Mouse (Mus musculus) left cerebral cortex, postnatal 14 days (tissue): ENCODE data around the gene Pou2f2. TPM values are rescaled to one million over a fixed set of nuclear protein-coding genes. Genes with fewer than 3 reads are reported as not detected.

Source experiments
- DNase-seq, 2 experiments: peaks; one replicate each; pipeline ENCODE4 v3.0.0; 2021 to 2022; ENCODE audit warnings: low spot score in 2 of 2, mixed read lengths in 1 of 2
- intact Hi-C: fragments of 180-260 bp; cut with DNase I; formaldehyde crosslinking; loops from one replicate; pipeline ENCODE4 v1.15.1; 2025
- total RNA-seq, 2 experiments: library from RNA; stranded (reverse); gene quantifications; 2 replicates each; pipeline ENCODE4 v1.2.3; 2021

The Pou2f2 gene
- total RNA-seq, 2 experiments from 2014 or later: 11.5 to 13.0 TPM

DNA sequence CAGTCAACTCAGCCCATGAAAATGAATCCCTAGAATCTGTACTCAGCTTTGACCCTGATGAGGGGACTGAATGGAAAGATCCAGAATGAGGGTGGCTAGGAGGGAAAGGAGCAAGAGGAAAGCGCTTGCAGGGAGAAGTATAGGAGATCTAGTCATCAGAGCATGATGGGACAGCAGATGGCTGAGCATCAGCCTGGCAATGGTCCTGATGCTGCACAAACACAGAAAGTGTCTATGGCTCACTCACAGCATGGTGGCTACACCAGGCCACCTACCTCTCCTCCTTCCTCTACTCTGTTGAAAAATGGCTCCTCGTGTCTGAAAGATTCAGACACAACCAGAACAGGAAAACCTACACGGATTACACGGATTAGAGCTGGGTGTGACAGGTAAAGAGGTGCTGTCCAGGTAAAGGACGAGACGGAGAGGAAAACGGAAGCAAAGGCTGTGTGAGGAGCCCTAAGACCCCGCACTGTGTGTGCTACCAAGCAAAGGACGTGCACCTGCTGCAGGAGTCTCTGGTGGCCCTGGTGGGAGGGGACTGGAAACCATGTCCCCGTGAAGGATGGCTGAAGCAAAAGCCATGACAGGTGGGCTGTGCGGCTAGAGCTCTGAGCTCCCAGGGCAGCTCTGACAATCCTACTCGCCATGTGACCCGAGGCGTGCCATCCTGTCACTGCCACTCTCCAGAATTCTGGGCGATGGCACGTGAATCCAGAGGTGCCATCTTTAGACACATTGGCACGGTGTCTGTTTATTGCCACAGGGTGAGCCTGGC, 67.2 kb downstream of the Pou2f2 start:
- DNase-seq: peak in 1 of 2 experiments; percentile 44
- intact Hi-C loops: no loop called here

DNA sequence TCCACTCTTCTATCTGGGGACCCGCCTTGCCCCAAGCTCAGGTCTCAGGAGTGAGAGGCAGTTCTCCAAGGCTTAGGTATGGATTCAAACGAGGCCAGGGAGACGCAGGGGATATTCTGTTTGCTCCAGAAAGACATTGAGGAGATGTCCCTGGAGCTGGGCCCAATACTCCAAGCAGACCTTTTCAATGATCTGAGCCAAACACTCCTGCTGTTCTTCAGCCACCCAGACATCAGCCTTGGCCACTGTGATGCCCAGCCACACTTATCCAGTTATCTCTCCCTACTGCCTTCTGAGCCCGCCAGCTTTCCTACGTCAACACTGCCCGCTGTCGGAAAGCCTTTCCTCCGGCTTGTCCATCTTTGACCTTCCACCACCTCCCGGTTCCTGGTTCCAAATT, 69.2 kb downstream of the Pou2f2 start:
- no peak for DNase-seq
- intact Hi-C loops: no loop called here

DNA sequence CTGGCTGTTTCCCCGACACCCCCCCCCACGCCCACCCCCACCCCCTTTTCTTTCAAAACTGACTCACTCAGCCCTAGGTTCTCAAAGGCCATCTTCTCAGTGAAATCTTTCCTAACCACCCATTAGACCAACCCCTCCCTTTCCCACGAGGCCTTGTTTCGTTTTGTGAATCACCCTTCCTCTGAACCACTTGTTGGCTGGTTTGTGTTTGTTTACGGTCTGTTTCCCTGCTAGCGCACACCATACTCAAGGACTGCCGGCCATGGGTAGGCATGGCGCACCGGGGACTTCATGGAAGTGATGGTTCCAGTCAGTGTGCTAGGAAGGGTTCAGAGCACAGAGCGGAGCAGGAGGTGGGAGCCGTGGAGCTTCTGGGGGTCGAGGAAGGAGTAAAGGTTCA, 70.2 kb downstream of the Pou2f2 start:
- intact Hi-C loops: loop anchor here (5.0 kb wide), 1 partner anchor 78 kb away; no protein-coding TSS in a partner anchor

DNA sequence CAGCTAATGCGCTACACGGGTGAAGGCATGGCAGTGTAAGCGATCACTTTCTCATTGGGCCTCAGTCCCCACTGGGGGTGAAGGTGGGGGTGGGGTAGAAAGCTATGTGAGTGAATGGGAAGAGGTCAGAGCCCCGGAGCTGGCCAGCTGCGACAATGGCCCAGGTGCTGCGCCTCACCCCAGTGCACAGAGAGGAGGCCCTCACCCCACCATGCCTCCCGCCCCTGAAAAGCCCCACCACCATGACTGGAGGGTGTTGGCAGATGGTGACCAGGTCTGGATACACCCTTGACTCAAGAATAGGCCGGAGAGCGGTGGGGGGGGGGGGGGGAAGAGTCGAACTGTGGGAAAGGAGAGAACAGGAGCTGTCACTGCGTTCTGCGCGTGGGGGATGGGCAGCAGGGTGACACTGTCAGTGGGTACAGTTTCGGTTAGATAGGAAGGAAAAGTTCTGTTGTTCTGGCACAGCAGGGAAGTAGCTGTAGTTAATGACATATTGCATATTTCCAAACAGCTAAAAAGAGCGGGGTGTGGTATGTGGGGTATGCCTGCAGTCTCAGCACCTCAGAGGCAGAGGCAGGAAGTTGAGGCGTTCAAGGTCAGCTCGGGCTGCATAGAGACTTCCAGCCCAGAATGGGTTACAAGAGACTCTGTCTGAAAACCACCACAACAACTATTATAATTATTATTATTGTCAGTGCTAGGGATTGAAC, 72.6 kb downstream of the Pou2f2 start:
- no peak for DNase-seq
- intact Hi-C loops: loop anchor here (5.0 kb wide), 1 partner anchor 80 kb away; no protein-coding TSS in a partner anchor

More for the DNA sequence above, 70.2 kb downstream of the Pou2f2 start:
- DNase-seq: no peak

GRCm38 (mm10) chr7:25105411-25106160, 73.9 kb downstream of the Pou2f2 start:
- DNase-seq: peak; percentile 89 to 91
- intact Hi-C loops: loop anchor here (5.0 kb wide), 1 partner anchor 82 kb away; no protein-coding TSS in a partner anchor

DNA sequence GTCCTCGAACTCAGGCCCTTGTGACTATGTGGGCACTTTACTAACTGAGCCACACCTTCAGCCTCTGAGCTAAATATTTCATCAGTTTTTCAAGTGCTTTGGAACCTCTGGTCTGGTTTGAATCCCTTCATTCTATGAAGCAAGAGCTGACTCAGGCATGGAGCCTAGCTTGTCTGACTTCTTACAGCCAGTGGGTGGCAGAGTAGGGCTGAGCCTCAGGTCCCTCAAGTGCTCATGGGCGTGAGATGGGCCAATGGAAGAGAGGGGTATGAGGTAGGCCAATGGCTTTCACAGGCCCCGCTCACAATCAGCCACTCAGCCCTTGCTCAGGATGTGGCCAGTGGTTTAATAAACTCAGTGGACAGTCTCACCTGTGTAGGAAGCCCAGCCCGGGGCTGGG, 79.9 kb downstream of the Pou2f2 start:
- intact Hi-C loops: no loop called here

GRCm38 (mm10) chr7:25098169-25098568, 81.4 kb downstream of the Pou2f2 start:
- DNase-seq: peak in 1 of 2 experiments; percentile 57
- intact Hi-C loops: no loop called here

More for the DNA sequence above, 79.9 kb downstream of the Pou2f2 start:
- DNase-seq: no peak

GRCm38 (mm10) chr7:25089875-25090274, 89.7 kb downstream of the Pou2f2 start:
- intact Hi-C loops: loop anchor here (10.0 kb wide), 1 partner anchor 225 kb away; the partner anchor contains the start of gene Megf8
- DNase-seq: no peak

GRCm38 (mm10) chr7:25088968-25089367, 90.6 kb downstream of the Pou2f2 start:
- DNase-seq: no peak
- intact Hi-C loops: loop anchor here (10.0 kb wide), 1 partner anchor 226 kb away; the partner anchor contains the start of gene Megf8

- no peak for DNase-seq
- intact Hi-C loops: loop anchor here (10.0 kb wide), 1 partner anchor 226 kb away; the partner anchor contains the start of gene Megf8
These were observed 91.0 kb downstream of the Pou2f2 start for GRCm38 (mm10) chr7:25088531-25088930.

- intact Hi-C loops: loop anchor here (10.0 kb wide), 1 partner anchor 227 kb away; the partner anchor contains the start of gene Megf8
- no peak for DNase-seq
These were observed 91.6 kb downstream of the Pou2f2 start for GRCm38 (mm10) chr7:25087972-25088371.

- intact Hi-C loops: loop anchor here (10.0 kb wide), 1 partner anchor 227 kb away; the partner anchor contains the start of gene Megf8
- no peak for DNase-seq
These were observed 92.1 kb downstream of the Pou2f2 start for GRCm38 (mm10) chr7:25087256-25087912.

DNA sequence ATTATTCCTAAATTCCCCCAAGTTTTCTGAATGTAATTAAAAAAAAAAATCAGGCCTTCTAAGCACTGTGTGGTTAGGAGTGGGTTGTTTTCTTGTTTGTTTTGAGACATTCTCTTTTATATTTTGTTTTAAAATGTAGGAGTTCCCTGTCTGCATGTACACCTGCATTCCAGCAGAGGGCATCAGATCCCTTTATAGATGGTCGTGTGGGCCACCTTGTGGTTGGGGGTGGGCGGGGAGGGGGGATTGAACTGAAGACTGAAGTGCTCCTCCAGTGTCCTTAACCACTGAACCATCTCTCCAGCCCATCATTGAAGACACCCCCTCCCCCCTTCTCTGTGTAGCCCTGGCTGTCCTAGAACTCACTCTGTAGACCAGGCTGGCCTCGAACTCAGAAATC, 92.9 kb downstream of the Pou2f2 start:
- intact Hi-C loops: loop anchor here (10.0 kb wide), 1 partner anchor 228 kb away; the partner anchor contains the start of gene Megf8
- no peak for DNase-seq

DNA sequence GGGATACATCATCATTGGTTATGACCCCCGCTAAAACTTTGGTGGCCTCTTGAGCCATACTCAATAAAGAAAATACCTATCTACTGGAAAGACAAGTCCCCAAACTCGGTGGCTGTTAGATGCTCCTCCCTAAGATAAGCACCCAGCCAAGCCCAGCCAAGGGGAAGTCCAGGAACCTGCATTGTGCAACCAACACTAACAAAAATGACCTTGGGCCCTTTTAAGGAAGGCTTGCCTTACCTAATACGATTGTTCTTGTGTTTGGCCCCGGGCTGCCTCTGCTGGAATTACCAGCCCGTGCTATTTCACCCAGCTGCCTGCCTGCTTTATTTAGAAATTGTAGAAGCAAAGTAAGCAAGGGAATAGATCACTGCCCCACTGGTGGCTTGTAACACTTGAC, 94.9 kb downstream of the Pou2f2 start:
- no peak for DNase-seq
- intact Hi-C loops: loop anchor here (10.0 kb wide), 1 partner anchor 230 kb away; the partner anchor contains the start of gene Megf8

GRCm38 (mm10) chr7:25082510-25082909, 97.0 kb downstream of the Pou2f2 start:
- intact Hi-C loops: loop anchor here (10.0 kb wide), 1 partner anchor 232 kb away; the partner anchor contains the start of gene Megf8
- peak; percentile 58 to 67 for DNase-seq

- no peak for DNase-seq
- intact Hi-C loops: loop anchor here (10.0 kb wide), 1 partner anchor 234 kb away; the partner anchor contains the start of gene Megf8
These were observed 99.1 kb downstream of the Pou2f2 start for GRCm38 (mm10) chr7:25080431-25080830.

- intact Hi-C loops: loop anchor here (10.0 kb wide), 1 partner anchor 235 kb away; the partner anchor contains the start of gene Megf8
- DNase-seq: no peak
These were observed 100.0 kb downstream of the Pou2f2 start for GRCm38 (mm10) chr7:25079496-25080026.

DNA sequence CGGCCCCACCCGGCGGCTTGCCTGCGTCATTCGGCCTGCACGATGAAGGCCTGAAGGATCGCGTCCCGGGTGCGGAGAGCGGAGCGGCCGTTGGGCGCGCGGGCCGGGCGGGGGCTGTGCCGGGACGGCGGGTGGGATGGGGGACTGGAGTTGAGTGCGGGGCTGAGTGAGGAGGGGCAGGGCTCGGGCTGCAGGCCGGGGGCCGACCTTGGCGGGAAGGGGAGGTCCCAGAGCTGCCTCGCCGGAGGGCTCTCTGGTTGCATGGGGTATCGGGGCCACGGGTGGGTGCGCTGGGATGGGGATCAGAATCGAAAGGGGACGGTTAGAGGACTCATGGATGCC, 102.1 kb downstream of the Pou2f2 start:
- intact Hi-C loops: no loop called here
- no peak for DNase-seq
